Mouse (Mus musculus): ENCODE measurements at regions not wholly inside any gene's neighbourhood (a gene's known extent, or its start where the extent isn't known, plus 50 kb on each side); places are given as distances from the start of the nearest gene placed in this dataset.
A peak's percentile ranks its signal among the peaks of the same experiment; 100 is the strongest.

GRCm38 (mm10) chr2:114993419-114993818 lies 338.7 kb upstream of the Dph6 start:
- Histone ChIP-seq H3K4me1 (ENCODE audit: control insufficient read depth, insufficient read depth, low read length) (no peaks in the 10 kb centered on the region), H3K4me2 (ENCODE audit: low read depth) (no peak overlapping the region), H3K4me3 (ENCODE audit: low read depth, low read length) (no peak overlapping the region), H3K9ac (ENCODE audit: low read length) (no peak overlapping the region), H3K9me3 (ENCODE audit: control insufficient read depth, low read length) (no peaks in the 10 kb centered on the region), H3K36me3 (ENCODE audit: control insufficient read depth, insufficient read depth, low read length) (no peaks in the 10 kb centered on the region), H3K27ac (ENCODE audit: low read depth, low read length) (no peak overlapping the region), H3K27me3 (ENCODE audit: control insufficient read depth, insufficient read depth, low read length) (no peaks in the 10 kb centered on the region)
- DNase-seq (ENCODE audit: low spot score) (no peak), ATAC-seq (ENCODE audit: insufficient read depth, low FRiP score, low TSS enrichment) (no peak)

GRCm38 (mm10) chr2:114993882-114994281 lies 339.1 kb upstream of the Dph6 start:
- Histone ChIP-seq H3K9me3 (ENCODE audit: control insufficient read depth, low read length) (no peaks in the 10 kb centered on the region), H3K27me3 (ENCODE audit: control insufficient read depth, insufficient read depth, low read length) (no peaks in the 10 kb centered on the region), H3K27ac (ENCODE audit: low read depth, low read length) (no peak overlapping the region), H3K9ac (ENCODE audit: low read length) (no peak overlapping the region), H3K4me3 (ENCODE audit: low read depth, low read length) (no peak overlapping the region), H3K36me3 (ENCODE audit: control insufficient read depth, insufficient read depth, low read length) (no peaks in the 10 kb centered on the region), H3K4me1 (ENCODE audit: control insufficient read depth, insufficient read depth, low read length) (no peaks in the 10 kb centered on the region), H3K4me2 (ENCODE audit: low read depth) (no peak overlapping the region)
- 95% methylated on average over 2 of the region's 2 CpGs for WGBS
- DNase-seq (ENCODE audit: low spot score) (no peak), ATAC-seq (ENCODE audit: insufficient read depth, low FRiP score, low TSS enrichment) (no peak)

GRCm38 (mm10) chr2:114994691-114995347 lies 340.1 kb upstream of the Dph6 start:
- WGBS: 69% methylated on average over 2 of the region's 2 CpGs
- DNase-seq (ENCODE audit: low spot score): no peak
- H3K4me3 ChIP-seq (ENCODE audit: low read depth, low read length): no peak overlapping the region

GRCm38 (mm10) chr2:115013916-115014315 lies 359.2 kb upstream of the Dph6 start:
- Histone ChIP-seq H3K36me3 (ENCODE audit: control insufficient read depth, insufficient read depth, low read length) (no peaks in the 10 kb centered on the region), H3K27ac (ENCODE audit: low read depth, low read length) (no peak overlapping the region), H3K4me2 (ENCODE audit: low read depth) (no peak overlapping the region), H3K9ac (ENCODE audit: low read length) (no peak overlapping the region), H3K4me3 (ENCODE audit: low read depth, low read length) (no peak overlapping the region), H3K27me3 (ENCODE audit: control insufficient read depth, insufficient read depth, low read length) (no peaks in the 10 kb centered on the region), H3K4me1 (ENCODE audit: control insufficient read depth, insufficient read depth, low read length) (no peaks in the 10 kb centered on the region), H3K9me3 (ENCODE audit: control insufficient read depth, low read length) (no peaks in the 10 kb centered on the region)
- ATAC-seq (ENCODE audit: insufficient read depth, low FRiP score, low TSS enrichment) (no peak), DNase-seq (ENCODE audit: low spot score) (no peak)
- WGBS: 85% methylated on average over 1 of the region's 1 CpGs

More at GRCm38 (mm10) chr2:114994691-114995347, 340.1 kb upstream of the Dph6 start:
- Histone ChIP-seq H3K9me3 (ENCODE audit: control insufficient read depth, low read length) (no peaks in the 10 kb centered on the region), H3K4me1 (ENCODE audit: control insufficient read depth, insufficient read depth, low read length) (no peaks in the 10 kb centered on the region), H3K27me3 (ENCODE audit: control insufficient read depth, insufficient read depth, low read length) (no peaks in the 10 kb centered on the region), H3K4me2 (ENCODE audit: low read depth) (no peak overlapping the region), H3K36me3 (ENCODE audit: control insufficient read depth, insufficient read depth, low read length) (no peaks in the 10 kb centered on the region), H3K9ac (ENCODE audit: low read length) (no peak overlapping the region), H3K27ac (ENCODE audit: low read depth, low read length) (no peak overlapping the region)
- ATAC-seq (ENCODE audit: insufficient read depth, low FRiP score, low TSS enrichment): no peak

GRCm38 (mm10) chr2:115026777-115027176 lies 372.0 kb upstream of the Dph6 start:
- DNase-seq (ENCODE audit: low spot score) (no peak), ATAC-seq (ENCODE audit: insufficient read depth, low FRiP score, low TSS enrichment) (no peak)
- H3K4me2 ChIP-seq (ENCODE audit: low read depth): no peak overlapping the region
- H3K4me1 ChIP-seq (ENCODE audit: control insufficient read depth, insufficient read depth, low read length): no peaks in the 10 kb centered on the region; the same call in 1 of the 2 replicates
- no peaks in the 10 kb centered on the region for H3K9me3 ChIP-seq (ENCODE audit: control insufficient read depth, low read length)
- 94% methylated on average over 3 of the region's 3 CpGs for WGBS
- H3K27ac ChIP-seq (ENCODE audit: low read depth, low read length): no peak overlapping the region
- no peaks in the 10 kb centered on the region for H3K27me3 ChIP-seq (ENCODE audit: control insufficient read depth, insufficient read depth, low read length)
- H3K9ac ChIP-seq (ENCODE audit: low read length): no peak overlapping the region
- H3K4me3 ChIP-seq (ENCODE audit: low read depth, low read length): no peak overlapping the region
- no peaks in the 10 kb centered on the region for H3K36me3 ChIP-seq (ENCODE audit: control insufficient read depth, insufficient read depth, low read length)

GRCm38 (mm10) chr2:115031134-115031533 lies 376.4 kb upstream of the Dph6 start:
- Histone ChIP-seq H3K27ac (ENCODE audit: low read depth, low read length) (no peak overlapping the region), H3K4me1 (ENCODE audit: control insufficient read depth, insufficient read depth, low read length) (no peaks in the 10 kb centered on the region; the same call in 1 of the 2 replicates), H3K9me3 (ENCODE audit: control insufficient read depth, low read length) (no peaks in the 10 kb centered on the region), H3K27me3 (ENCODE audit: control insufficient read depth, insufficient read depth, low read length) (no peaks in the 10 kb centered on the region), H3K36me3 (ENCODE audit: control insufficient read depth, insufficient read depth, low read length) (no peaks in the 10 kb centered on the region), H3K9ac (ENCODE audit: low read length) (no peak overlapping the region), H3K4me2 (ENCODE audit: low read depth) (no peak overlapping the region), H3K4me3 (ENCODE audit: low read depth, low read length) (no peak overlapping the region)
- DNase-seq (ENCODE audit: low spot score): no peak
- ATAC-seq (ENCODE audit: insufficient read depth, low FRiP score, low TSS enrichment): no peak
- 67% methylated on average over 2 of the region's 2 CpGs for WGBS

GRCm38 (mm10) chr2:115036205-115036604 lies 381.4 kb upstream of the Dph6 start:
- ATAC-seq (ENCODE audit: insufficient read depth, low FRiP score, low TSS enrichment): no peak

GRCm38 (mm10) chr2:115042299-115042785 lies 387.6 kb upstream of the Dph6 start:
- Histone ChIP-seq H3K4me1 (ENCODE audit: control insufficient read depth, insufficient read depth, low read length) (no peaks in the 10 kb centered on the region), H3K4me2 (ENCODE audit: low read depth) (no peak overlapping the region), H3K9me3 (ENCODE audit: control insufficient read depth, low read length) (no peaks in the 10 kb centered on the region), H3K27me3 (ENCODE audit: control insufficient read depth, insufficient read depth, low read length) (no peaks in the 10 kb centered on the region), H3K9ac (ENCODE audit: low read length) (no peak overlapping the region), H3K27ac (ENCODE audit: low read depth, low read length) (no peak overlapping the region), H3K36me3 (ENCODE audit: control insufficient read depth, insufficient read depth, low read length) (no peaks in the 10 kb centered on the region), H3K4me3 (ENCODE audit: low read depth, low read length) (no peak overlapping the region)
- 70% methylated on average over 7 of the region's 7 CpGs for WGBS
- no peak for DNase-seq (ENCODE audit: low spot score)
- no peak for ATAC-seq (ENCODE audit: insufficient read depth, low FRiP score, low TSS enrichment)

More at GRCm38 (mm10) chr2:115036205-115036604, 381.4 kb upstream of the Dph6 start:
- no peak overlapping the region for H3K27ac ChIP-seq (ENCODE audit: low read depth, low read length)
- no peak overlapping the region for H3K9ac ChIP-seq (ENCODE audit: low read length)
- 89% methylated on average over 3 of the region's 3 CpGs for WGBS
- no peaks in the 10 kb centered on the region for H3K9me3 ChIP-seq (ENCODE audit: control insufficient read depth, low read length)
- H3K4me3 ChIP-seq (ENCODE audit: low read depth, low read length): no peak overlapping the region
- no peaks in the 10 kb centered on the region for H3K36me3 ChIP-seq (ENCODE audit: control insufficient read depth, insufficient read depth, low read length)
- H3K4me2 ChIP-seq (ENCODE audit: low read depth): no peak overlapping the region
- H3K27me3 ChIP-seq (ENCODE audit: control insufficient read depth, insufficient read depth, low read length): no peaks in the 10 kb centered on the region
- DNase-seq (ENCODE audit: low spot score): no peak
- H3K4me1 ChIP-seq (ENCODE audit: control insufficient read depth, insufficient read depth, low read length): no peaks in the 10 kb centered on the region

GRCm38 (mm10) chr2:115056327-115057070 lies 401.7 kb upstream of the Dph6 start:
- H3K4me2 ChIP-seq (ENCODE audit: low read depth): no peak overlapping the region
- H3K27ac ChIP-seq (ENCODE audit: low read depth, low read length): no peak overlapping the region
- H3K9me3 ChIP-seq (ENCODE audit: control insufficient read depth, low read length): no peaks in the 10 kb centered on the region
- WGBS: 51% methylated on average over 4 of the region's 4 CpGs
- DNase-seq (ENCODE audit: low spot score) (peak; percentile 20), ATAC-seq (ENCODE audit: insufficient read depth, low FRiP score, low TSS enrichment) (peak; percentile 50; the same call in 1 of the 2 replicates)
- no peak overlapping the region for H3K9ac ChIP-seq (ENCODE audit: low read length)
- H3K4me3 ChIP-seq (ENCODE audit: low read depth, low read length): no peak overlapping the region
- H3K27me3 ChIP-seq (ENCODE audit: control insufficient read depth, insufficient read depth, low read length): no peaks in the 10 kb centered on the region
- no peaks in the 10 kb centered on the region for H3K4me1 ChIP-seq (ENCODE audit: control insufficient read depth, insufficient read depth, low read length)
- H3K36me3 ChIP-seq (ENCODE audit: control insufficient read depth, insufficient read depth, low read length): no peaks in the 10 kb centered on the region

Data from neural tube, embryonic 11.5 days (tissue).